Mouse (Mus musculus) neural tube, embryonic 11.5 days (tissue): ENCODE data around the gene Rbm20. TPM values are rescaled to one million over a fixed set of nuclear protein-coding genes. Genes with fewer than 3 reads are reported as not detected.

ENCODE experiments used
- ATAC-seq: fragments of 200-750 bp; cut with Nextera tagmentation; 2 replicates; pipeline ENCODE4 v1.8.0; 2017; ENCODE audit warnings: moderate number of reproducible peaks, mild to moderate bottlenecking, moderate TSS enrichment, moderate library complexity; ENCODE audit not compliant: insufficient read depth, low FRiP score, low TSS enrichment
- DNase-seq: peaks from one replicate; pipeline ENCODE4 v3.0.0-alpha.2; 2015; ENCODE audit warnings: low spot score
- H3K27ac ChIP-seq: fragments of 300-500 bp; sonication (generic); 2 replicates; pipeline ENCODE4 v1.5.1; 2014; ENCODE audit warnings: low read depth, mild to moderate bottlenecking, low read length
- H3K27me3 ChIP-seq: fragments of 300-500 bp; sonication (generic); 2 replicates; pipeline ENCODE4 v1.6.1; 2014; ENCODE audit warnings: mild to moderate bottlenecking, low read length, mixed read lengths; ENCODE audit not compliant: control insufficient read depth, insufficient read depth
- H3K36me3 ChIP-seq: fragments of 300-500 bp; sonication (generic); 2 replicates; pipeline ENCODE4 v1.6.1; 2014; ENCODE audit warnings: mild to moderate bottlenecking, low read length, moderate library complexity, mixed read lengths; ENCODE audit not compliant: control insufficient read depth, insufficient read depth
- H3K4me1 ChIP-seq: fragments of 300-500 bp; sonication (generic); 2 replicates; pipeline ENCODE4 v1.6.1; 2014; ENCODE audit warnings: low read length, mixed read lengths; ENCODE audit not compliant: control insufficient read depth, insufficient read depth
- H3K4me2 ChIP-seq: fragments of 300-500 bp; sonication (generic); 2 replicates; pipeline ENCODE4 v1.6.1; 2014; ENCODE audit warnings: low read depth, mild to moderate bottlenecking, moderate library complexity
- H3K4me3 ChIP-seq: fragments of 300-500 bp; sonication (generic); 2 replicates; pipeline ENCODE4 v1.5.1; 2014; ENCODE audit warnings: low read depth, low read length
- H3K9ac ChIP-seq: fragments of 300-500 bp; sonication (generic); 2 replicates; pipeline ENCODE4 v1.6.1; 2014; ENCODE audit warnings: mild to moderate bottlenecking, low read length
- H3K9me3 ChIP-seq: fragments of 300-500 bp; sonication (generic); 2 replicates; pipeline ENCODE4 v1.6.1; 2016; ENCODE audit warnings: low read length; ENCODE audit not compliant: control insufficient read depth
- WGBS: fragments of 180-500 bp; shearing (Covaris S2); extraction: QIAGEN DNeasy Blood & Tissue Kit; methylation state at CpG from one replicate; pipeline ENCODE4 v1.1.7; 2014; 5-methylcytosine and 5-hydroxymethylcytosine counted together
- polyA plus RNA-seq: library from polyadenylated mRNA; unstranded; fragments of >200 nt; fragmentation: Nextera tagmentation; extraction: Ambion mirVana; gene quantifications from 2 replicates; pipeline ENCODE4 v1.2.1, GENCODE M21; 2014

Rbm20 gene
- polyA plus RNA-seq, 1 experiment from 2014 or later, result 2.3 TPM

GRCm38 (mm10) chr19:53764688-53765478, 87.8 kb downstream of the Rbm20 start:
- 84% methylated on average over 7 of the region's 7 CpGs for WGBS
- no peak overlapping the region for H3K27ac ChIP-seq
- H3K9ac ChIP-seq, result no peak overlapping the region
- ATAC-seq (no peak), DNase-seq (no peak)
- H3K36me3 ChIP-seq, result no peaks in the 10 kb centered on the region
- H3K4me3 ChIP-seq, result no peak overlapping the region
- no peaks in the 10 kb centered on the region for H3K9me3 ChIP-seq
- H3K27me3 ChIP-seq, result no peaks in the 10 kb centered on the region
- H3K4me2 ChIP-seq, result no peak overlapping the region
- no peaks in the 10 kb centered on the region for H3K4me1 ChIP-seq

- Histone ChIP-seq H3K9ac (no peak overlapping the region), H3K27ac (no peak overlapping the region), H3K4me3 (no peak overlapping the region), H3K4me1 (no peaks in the 10 kb centered on the region), H3K4me2 (no peak overlapping the region), H3K9me3 (no peaks in the 10 kb centered on the region), H3K36me3 (no peaks in the 10 kb centered on the region), H3K27me3 (no peaks in the 10 kb centered on the region)
- WGBS, result 36% methylated on average over 3 of the region's 3 CpGs
- ATAC-seq (no peak), DNase-seq (peak; percentile 29)
These were observed 91.4 kb downstream of the Rbm20 start for GRCm38 (mm10) chr19:53768478-53768877.

GRCm38 (mm10) chr19:53773937-53774640, 97.0 kb downstream of the Rbm20 start:
- H3K4me3 ChIP-seq, result no peak overlapping the region
- 0 out of 2 replicates have a peak, but pooled peaks cover 6% of the 10 kb centered on the region for H3K4me1 ChIP-seq
- no peaks in the 10 kb centered on the region for H3K9me3 ChIP-seq
- no peaks in the 10 kb centered on the region for H3K27me3 ChIP-seq
- no peak overlapping the region for H3K4me2 ChIP-seq
- H3K9ac ChIP-seq, result no peak overlapping the region; the same call in 1 of the 2 replicates
- no peaks in the 10 kb centered on the region for H3K36me3 ChIP-seq
- no peak overlapping the region for H3K27ac ChIP-seq
- WGBS, result 61% methylated on average over 11 of the region's 11 CpGs
- DNase-seq, result no peak
- ATAC-seq, result no peak

- no peak overlapping the region for H3K27ac ChIP-seq
- no peak overlapping the region for H3K9ac ChIP-seq
- no peaks in the 10 kb centered on the region for H3K36me3 ChIP-seq
- ATAC-seq (no peak), DNase-seq (no peak)
- 0 out of 2 replicates have a peak, but pooled peaks cover 6% of the 10 kb centered on the region for H3K4me1 ChIP-seq
- 63% methylated on average over 6 of the region's 7 CpGs for WGBS
- no peaks in the 10 kb centered on the region for H3K27me3 ChIP-seq
- H3K4me2 ChIP-seq, result no peak overlapping the region
- H3K4me3 ChIP-seq, result no peak overlapping the region
- H3K9me3 ChIP-seq, result no peaks in the 10 kb centered on the region
These were observed 97.7 kb downstream of the Rbm20 start for GRCm38 (mm10) chr19:53774641-53775350.

- no peaks in the 10 kb centered on the region for H3K9me3 ChIP-seq
- no peak overlapping the region for H3K27ac ChIP-seq
- H3K4me3 ChIP-seq, result no peak overlapping the region
- WGBS, result 86% methylated on average over 9 of the region's 9 CpGs
- no peak for DNase-seq
- no peaks in the 10 kb centered on the region for H3K4me1 ChIP-seq
- no peak for ATAC-seq
- H3K4me2 ChIP-seq, result no peak overlapping the region
- H3K36me3 ChIP-seq, result no peaks in the 10 kb centered on the region
- no peak overlapping the region for H3K9ac ChIP-seq
- no peaks in the 10 kb centered on the region for H3K27me3 ChIP-seq
These were observed 102.3 kb downstream of the Rbm20 start for GRCm38 (mm10) chr19:53779402-53779801.

GRCm38 (mm10) chr19:53779818-53780217, 102.7 kb downstream of the Rbm20 start:
- ATAC-seq (no peak), DNase-seq (no peak)
- H3K9me3 ChIP-seq, result no peaks in the 10 kb centered on the region
- WGBS, result 92% methylated on average over 4 of the region's 4 CpGs
- no peak overlapping the region for H3K4me3 ChIP-seq
- H3K27me3 ChIP-seq, result no peaks in the 10 kb centered on the region
- H3K4me1 ChIP-seq, result no peaks in the 10 kb centered on the region
- no peaks in the 10 kb centered on the region for H3K36me3 ChIP-seq
- H3K9ac ChIP-seq, result no peak overlapping the region
- no peak overlapping the region for H3K27ac ChIP-seq
- no peak overlapping the region for H3K4me2 ChIP-seq

GRCm38 (mm10) chr19:53780752-53781602, 103.9 kb downstream of the Rbm20 start:
- 71% methylated on average over 9 of the region's 9 CpGs for WGBS
- H3K27ac ChIP-seq, result no peak overlapping the region
- H3K36me3 ChIP-seq, result no peaks in the 10 kb centered on the region

GRCm38 (mm10) chr19:53781826-53782225, 104.7 kb downstream of the Rbm20 start:
- no peaks in the 10 kb centered on the region for H3K9me3 ChIP-seq
- H3K27me3 ChIP-seq, result no peaks in the 10 kb centered on the region
- no peak overlapping the region for H3K4me2 ChIP-seq
- H3K27ac ChIP-seq, result no peak overlapping the region
- ATAC-seq, result no peak
- 94% methylated on average over 7 of the region's 7 CpGs for WGBS
- H3K36me3 ChIP-seq, result no peaks in the 10 kb centered on the region
- no peaks in the 10 kb centered on the region for H3K4me1 ChIP-seq
- DNase-seq, result no peak
- no peak overlapping the region for H3K9ac ChIP-seq
- no peak overlapping the region for H3K4me3 ChIP-seq

More at GRCm38 (mm10) chr19:53780752-53781602, 103.9 kb downstream of the Rbm20 start:
- no peak overlapping the region for H3K4me3 ChIP-seq
- H3K27me3 ChIP-seq, result no peaks in the 10 kb centered on the region
- no peaks in the 10 kb centered on the region for H3K9me3 ChIP-seq
- DNase-seq (no peak), ATAC-seq (no peak)
- no peak overlapping the region for H3K9ac ChIP-seq
- H3K4me1 ChIP-seq, result no peaks in the 10 kb centered on the region
- H3K4me2 ChIP-seq, result no peak overlapping the region
